Comparison of ENCODE assay signal across 20 mouse cellular contexts in genomic region chr4:83045266-83045665, GRCm38 (mm10). TPM values are rescaled to one million over a fixed set of nuclear protein-coding genes. Genes with fewer than 3 reads are reported as not detected.
DNase-seq lines count a peak whose midpoint lies in the region; ATAC-seq and TF ChIP-seq lines count a peak whose summit lies in the region.
"Had no signal": no experiment of that assay in that cellular context is flagged by ENCODE, and none has a peak within 500 bp of the region (broad histone marks: within the 10 kb centered on the region; RNA-seq: fewer than 3 reads in every experiment).

No protein-coding gene starts in this region.

- H3K4me2 ChIP-seq in hindbrain, postnatal 0 days (ENCODE audit: low read depth, low read length) = no peak overlapping the region
- H3K4me2 ChIP-seq: forebrain, embryonic 12.5 days; intestine, embryonic 15.5 days; liver, embryonic 12.5 days; midbrain, embryonic 13.5 days; neural tube, embryonic 12.5 days had no signal

- TF ChIP-seq CTCF in hindbrain, postnatal 0 days (IDR thresholded peaks at IDR 0.05; ENCODE audit: low read depth) = no peak

- H3K4me1 ChIP-seq in embryonic facial prominence, embryonic 10.5 days = peaks cover 75% of the 10 kb centered on the region
- no peaks in the 10 kb centered on the region; the same call in 1 of the 2 replicates for H3K4me1 ChIP-seq in hindbrain, postnatal 0 days (ENCODE audit: insufficient read depth, low read length)

- peak overlapping the region; percentile 77 for H3K27ac ChIP-seq in embryonic facial prominence, embryonic 10.5 days (replicated peaks)
- no peak overlapping the region for H3K27ac ChIP-seq in hindbrain, postnatal 0 days
- H3K27ac ChIP-seq: forebrain, embryonic 12.5 days; intestine, embryonic 15.5 days; liver, embryonic 12.5 days; macrophage; midbrain, embryonic 13.5 days; neural tube, embryonic 12.5 days had no signal

- H3K36me3 ChIP-seq in embryonic facial prominence, embryonic 10.5 days (replicated peaks) = peaks cover 13% of the 10 kb centered on the region
- no peaks in the 10 kb centered on the region for H3K36me3 ChIP-seq in hindbrain, postnatal 0 days (ENCODE audit: insufficient read depth, low read length)
- H3K36me3 ChIP-seq: forebrain, embryonic 12.5 days; intestine, embryonic 15.5 days; liver, embryonic 12.5 days; midbrain, embryonic 13.5 days; neural tube, embryonic 12.5 days had no signal

- no peak overlapping the region for H3K4me3 ChIP-seq in embryonic facial prominence, embryonic 10.5 days
- H3K4me3 ChIP-seq in hindbrain, postnatal 0 days (ENCODE audit: low read length) = no peak overlapping the region
- H3K4me3 ChIP-seq: forebrain, embryonic 12.5 days; intestine, embryonic 15.5 days; liver, embryonic 12.5 days; midbrain, embryonic 13.5 days; neural tube, embryonic 12.5 days had no signal

- 41% methylated on average over 6 of the region's 6 CpGs for WGBS in embryonic facial prominence, embryonic 10.5 days
- 34% methylated on average over 6 of the region's 6 CpGs for WGBS in hindbrain, postnatal 0 days

- no peak overlapping the region for H3K9ac ChIP-seq in hindbrain, postnatal 0 days (replicated peaks; ENCODE audit: low read length)
- H3K9ac ChIP-seq: forebrain, embryonic 12.5 days; intestine, embryonic 15.5 days; liver, embryonic 12.5 days; midbrain, embryonic 13.5 days; neural tube, embryonic 12.5 days had no signal

- H3K27me3 ChIP-seq in embryonic facial prominence, embryonic 10.5 days (replicated peaks; ENCODE audit: low read depth, poor library complexity, severe bottlenecking) = no peaks in the 10 kb centered on the region
- H3K27me3 ChIP-seq in hindbrain, postnatal 0 days (ENCODE audit: insufficient read depth, low read length) = no peaks in the 10 kb centered on the region
- H3K27me3 ChIP-seq: intestine, embryonic 15.5 days; liver, embryonic 12.5 days had no signal

- ATAC-seq in hindbrain, postnatal 0 days = 0 out of 2 replicates have a peak, but pooled peaks have one; percentile 38
- ATAC-seq: intestine, embryonic 15.5 days; liver, embryonic 12.5 days; midbrain, embryonic 13.5 days had no signal

- intact Hi-C loops in left cerebral cortex, postnatal 4 days (cut with DNase I) = no loop called here

- peak; percentile 25 for DNase-seq in left cerebral cortex, postnatal 4 days
- no peak for DNase-seq in left cerebral cortex, adult 9 months (ENCODE audit: low spot score in 2 of 2)
- no peak for DNase-seq in embryonic facial prominence, embryonic 10.5 days (ENCODE audit: low spot score)
- no peak for DNase-seq in hindbrain, postnatal 0 days (ENCODE audit: low spot score)
- peak; percentile 58 for DNase-seq in mesoderm, embryonic 11.5 days (ENCODE audit: low read depth, low spot score)
- no peak for DNase-seq in spleen, adult 18-20 months
- DNase-seq in adrenal gland, postnatal 10 days = no peak
- DNase-seq: adrenal gland, postnatal 14 days; gastrocnemius, postnatal 10 days; heart, adult 18-20 months; heart, postnatal 36 days; lung, adult 2 months; right cerebral cortex, postnatal 4 days; thymus, postnatal 25 days had no signal

- H3K9me3 ChIP-seq in embryonic facial prominence, embryonic 10.5 days = no peaks in the 10 kb centered on the region
- no peaks in the 10 kb centered on the region for H3K9me3 ChIP-seq in hindbrain, postnatal 0 days (ENCODE audit: low read length)
- H3K9me3 ChIP-seq: forebrain, embryonic 12.5 days; intestine, embryonic 15.5 days; liver, embryonic 12.5 days; midbrain, embryonic 13.5 days; neural tube, embryonic 12.5 days had no signal

RNA-seq across cellular contexts. Expression of gene Frem1, which starts 6.9 kb away (rescaled TPM):
- 1 to 10 TPM; 3.6 to 4.0 TPM for total RNA-seq in left cerebral cortex, postnatal 4 days (2021)
- 15.0 and 15.5 TPM in 2 replicates for polyA plus RNA-seq in embryonic facial prominence, embryonic 10.5 days (2016; fragmentation: Nextera tagmentation; extraction: Ambion mirVana)
- total RNA-seq in hindbrain, postnatal 0 days (2014; rRNA removed) = 7.5 and 11.1 TPM in 2 replicates
- 1.8 and 1.9 TPM in 2 replicates for polyA plus RNA-seq in hindbrain, postnatal 0 days (2015; fragmentation: Nextera tagmentation; extraction: Ambion mirVana)
- total RNA-seq in adrenal gland, postnatal 10 days (2021) = 1 to 10 TPM; 4.2 to 6.0 TPM
- polyA plus RNA-seq: macrophage had no signal

Comparison
In these comparisons a context has a peak if more than half of its experiments do, and no peak if none do; other contexts are left out.
1. DNase-seq: peak in left cerebral cortex, postnatal 4 days (single experiment) and mesoderm, embryonic 11.5 days (single experiment); none in left cerebral cortex, adult 9 months (0 of 2), embryonic facial prominence, embryonic 10.5 days (single experiment), hindbrain, postnatal 0 days (single experiment), spleen, adult 18-20 months (0 of 2) and adrenal gland, postnatal 10 days (single experiment).